Mouse (Mus musculus): ENCODE data around the gene Kcnma1. TPM values are rescaled to one million over a fixed set of nuclear protein-coding genes. Genes with fewer than 3 reads are reported as not detected.

The Kcnma1 gene
- polyA plus RNA-seq, 1 experiment from 2014 or later: 0.62 TPM

GRCm38 (mm10) chr14:23874545-23874944 is 139.7 kb downstream of the Kcnma1 start:
- no peak overlapping the region for H3K27ac ChIP-seq (ENCODE audit: low read length)
- ATAC-seq (no peak), DNase-seq (ENCODE audit: low spot score) (no peak)
- TF ChIP-seq CTCF (IDR thresholded peaks at IDR 0.05): no peak; the same call in 1 of the 2 replicates
- TF ChIP-seq EP300 (IDR thresholded peaks at IDR 0.05): no peak
- no peak overlapping the region for H3K4me2 ChIP-seq (replicated peaks; ENCODE audit: low read depth, low read length)
- H3K9ac ChIP-seq (replicated peaks; ENCODE audit: low read depth): no peak overlapping the region
- no peaks in the 10 kb centered on the region for H3K9me3 ChIP-seq (ENCODE audit: low read length)
- H3K27me3 ChIP-seq (replicated peaks; ENCODE audit: insufficient read depth, low read length): no peaks in the 10 kb centered on the region
- 80% methylated on average over 2 of the region's 2 CpGs for WGBS
- no peaks in the 10 kb centered on the region for H3K4me1 ChIP-seq (ENCODE audit: insufficient read depth, low read depth, low read length)
- no peak overlapping the region for H3K4me3 ChIP-seq (ENCODE audit: low read depth, low read length)
- no peaks in the 10 kb centered on the region for H3K36me3 ChIP-seq (ENCODE audit: insufficient read depth, low read length)

GRCm38 (mm10) chr14:23857034-23857433 is 157.3 kb downstream of the Kcnma1 start:
- Histone ChIP-seq H3K9ac (replicated peaks; ENCODE audit: low read depth) (no peak overlapping the region), H3K27ac (ENCODE audit: low read length) (no peak overlapping the region), H3K27me3 (replicated peaks; ENCODE audit: insufficient read depth, low read length) (no peaks in the 10 kb centered on the region), H3K36me3 (ENCODE audit: insufficient read depth, low read length) (no peaks in the 10 kb centered on the region), H3K4me3 (ENCODE audit: low read depth, low read length) (no peak overlapping the region), H3K9me3 (ENCODE audit: low read length) (no peaks in the 10 kb centered on the region), H3K4me1 (ENCODE audit: insufficient read depth, low read depth, low read length) (no peaks in the 10 kb centered on the region), H3K4me2 (replicated peaks; ENCODE audit: low read depth, low read length) (no peak overlapping the region)
- 69% methylated on average over 4 of the region's 4 CpGs for WGBS
- DNase-seq (ENCODE audit: low spot score) (no peak), ATAC-seq (no peak)
- TF ChIP-seq CTCF (IDR thresholded peaks at IDR 0.05) (no peak), EP300 (IDR thresholded peaks at IDR 0.05) (no peak)

GRCm38 (mm10) chr14:23854946-23855345 is 159.3 kb downstream of the Kcnma1 start:
- TF ChIP-seq CTCF (IDR thresholded peaks at IDR 0.05): no peak
- TF ChIP-seq EP300 (IDR thresholded peaks at IDR 0.05): no peak
- 37% methylated on average over 2 of the region's 2 CpGs for WGBS
- Histone ChIP-seq H3K4me3 (ENCODE audit: low read depth, low read length) (no peak overlapping the region), H3K27me3 (replicated peaks; ENCODE audit: insufficient read depth, low read length) (no peaks in the 10 kb centered on the region), H3K36me3 (ENCODE audit: insufficient read depth, low read length) (no peaks in the 10 kb centered on the region), H3K9me3 (ENCODE audit: low read length) (no peaks in the 10 kb centered on the region), H3K27ac (ENCODE audit: low read length) (no peak overlapping the region), H3K4me1 (ENCODE audit: insufficient read depth, low read depth, low read length) (no peaks in the 10 kb centered on the region), H3K4me2 (replicated peaks; ENCODE audit: low read depth, low read length) (no peak overlapping the region), H3K9ac (replicated peaks; ENCODE audit: low read depth) (no peak overlapping the region)
- DNase-seq (ENCODE audit: low spot score) (peak; percentile 31), ATAC-seq (peak; percentile 40)

DNA sequence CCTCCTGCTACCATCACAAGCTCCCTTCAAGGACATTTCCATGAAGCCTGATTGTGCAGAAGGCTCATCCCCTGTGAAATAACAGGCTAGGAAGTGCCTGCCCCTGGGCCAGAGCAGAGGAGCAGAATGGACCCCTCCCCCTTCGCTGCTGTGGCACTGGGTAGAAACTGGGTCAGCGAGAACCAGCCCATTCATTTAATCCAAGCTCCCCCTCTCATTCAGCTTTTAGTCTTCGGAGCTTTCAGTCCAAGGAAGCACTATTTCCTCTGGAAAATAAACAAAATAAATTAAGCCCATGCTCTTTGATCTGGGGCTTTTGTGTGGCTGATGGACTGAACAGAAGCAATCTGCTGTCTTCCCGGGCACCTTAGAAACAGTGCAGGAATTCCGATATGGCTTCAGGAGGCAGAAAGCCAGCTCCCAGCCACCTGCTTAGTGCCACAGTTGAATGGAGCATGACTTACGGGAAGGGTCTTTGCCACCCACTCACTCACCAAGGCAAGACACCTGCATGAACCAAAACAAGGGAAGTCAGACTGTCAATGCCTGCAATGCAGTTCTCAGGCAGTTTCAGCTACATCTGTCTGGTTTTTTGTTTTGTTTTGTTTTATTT is 165.7 kb downstream of the Kcnma1 start:
- TF ChIP-seq EP300 (IDR thresholded peaks at IDR 0.05) (no peak), CTCF (IDR thresholded peaks at IDR 0.05) (no peak)
- no peak overlapping the region for H3K4me2 ChIP-seq (replicated peaks; ENCODE audit: low read depth, low read length)
- 25% methylated on average over 6 of the region's 6 CpGs for WGBS
- H3K4me3 ChIP-seq (ENCODE audit: low read depth, low read length): no peak overlapping the region
- no peaks in the 10 kb centered on the region for H3K36me3 ChIP-seq (ENCODE audit: insufficient read depth, low read length)
- H3K4me1 ChIP-seq (ENCODE audit: insufficient read depth, low read depth, low read length): no peaks in the 10 kb centered on the region
- DNase-seq (ENCODE audit: low spot score) (no peak), ATAC-seq (no peak)
- no peak overlapping the region for H3K9ac ChIP-seq (replicated peaks; ENCODE audit: low read depth)
- no peak overlapping the region for H3K27ac ChIP-seq (ENCODE audit: low read length)
- H3K27me3 ChIP-seq (replicated peaks; ENCODE audit: insufficient read depth, low read length): no peaks in the 10 kb centered on the region
- H3K9me3 ChIP-seq (ENCODE audit: low read length): no peaks in the 10 kb centered on the region

DNA sequence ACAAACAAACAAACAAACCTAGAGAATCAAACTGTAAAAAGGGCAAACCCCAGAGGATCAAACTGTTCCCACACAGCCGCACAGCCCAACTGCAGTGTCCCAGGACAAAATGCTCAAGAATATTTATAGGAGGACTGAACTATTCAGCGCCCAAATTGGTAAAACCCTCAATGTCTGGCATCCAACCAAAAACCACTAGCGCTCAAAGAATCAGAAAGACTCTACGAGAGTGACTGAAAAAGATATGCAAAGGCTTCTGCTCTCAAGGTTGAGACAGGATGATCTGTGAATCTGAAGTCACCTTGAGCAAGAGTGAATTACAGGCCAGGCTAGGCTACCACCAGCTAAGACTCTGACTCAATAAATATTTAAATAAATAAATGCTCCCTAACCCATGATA is 167.6 kb downstream of the Kcnma1 start:
- H3K27me3 ChIP-seq (replicated peaks; ENCODE audit: insufficient read depth, low read length): no peaks in the 10 kb centered on the region
- no peak overlapping the region for H3K4me2 ChIP-seq (replicated peaks; ENCODE audit: low read depth, low read length)
- H3K9ac ChIP-seq (replicated peaks; ENCODE audit: low read depth): no peak overlapping the region
- no peaks in the 10 kb centered on the region for H3K9me3 ChIP-seq (ENCODE audit: low read length)
- H3K27ac ChIP-seq (ENCODE audit: low read length): no peak overlapping the region
- WGBS: 78% methylated on average over 4 of the region's 4 CpGs
- no peaks in the 10 kb centered on the region for H3K4me1 ChIP-seq (ENCODE audit: insufficient read depth, low read depth, low read length)
- DNase-seq (ENCODE audit: low spot score): no peak
- no peaks in the 10 kb centered on the region for H3K36me3 ChIP-seq (ENCODE audit: insufficient read depth, low read length)
- TF ChIP-seq EP300 (IDR thresholded peaks at IDR 0.05) (no peak), CTCF (IDR thresholded peaks at IDR 0.05) (no peak)
- ATAC-seq: no peak
- H3K4me3 ChIP-seq (ENCODE audit: low read depth, low read length): no peak overlapping the region

DNA sequence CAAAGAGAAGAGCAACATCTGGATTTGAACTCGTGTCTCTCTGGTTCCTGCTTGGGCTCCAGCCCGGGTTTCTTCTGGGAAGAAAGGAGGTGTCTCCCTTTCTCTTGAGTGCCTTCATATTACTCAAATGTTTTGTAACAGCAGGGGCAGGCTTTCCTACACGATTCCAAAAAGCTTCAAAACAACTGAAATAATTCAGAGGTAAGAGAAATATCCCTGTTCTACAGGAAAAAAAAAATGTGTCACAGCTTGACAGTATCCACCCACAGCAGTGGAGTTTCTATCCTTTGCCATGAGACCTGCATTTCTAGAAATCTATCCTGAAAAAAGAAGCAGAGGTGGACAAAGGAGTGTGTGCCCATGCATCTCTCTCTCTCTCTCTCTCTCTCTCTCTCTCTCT is 172.3 kb downstream of the Kcnma1 start:
- no peak for DNase-seq (ENCODE audit: low spot score)
- TF ChIP-seq EP300 (IDR thresholded peaks at IDR 0.05): no peak
- TF ChIP-seq CTCF (IDR thresholded peaks at IDR 0.05): no peak
- Histone ChIP-seq H3K4me2 (replicated peaks; ENCODE audit: low read depth, low read length) (no peak overlapping the region), H3K36me3 (ENCODE audit: insufficient read depth, low read length) (no peaks in the 10 kb centered on the region), H3K27ac (ENCODE audit: low read length) (no peak overlapping the region), H3K4me1 (ENCODE audit: insufficient read depth, low read depth, low read length) (no peaks in the 10 kb centered on the region), H3K9ac (replicated peaks; ENCODE audit: low read depth) (no peak overlapping the region), H3K4me3 (ENCODE audit: low read depth, low read length) (no peak overlapping the region), H3K27me3 (replicated peaks; ENCODE audit: insufficient read depth, low read length) (no peaks in the 10 kb centered on the region), H3K9me3 (ENCODE audit: low read length) (no peaks in the 10 kb centered on the region)
- ATAC-seq: no peak
- WGBS: 75% methylated on average over 3 of the region's 3 CpGs

- TF ChIP-seq EP300 (IDR thresholded peaks at IDR 0.05) (no peak), CTCF (IDR thresholded peaks at IDR 0.05) (no peak)
- no peak overlapping the region for H3K9ac ChIP-seq (replicated peaks; ENCODE audit: low read depth)
- ATAC-seq: no peak
- no peak overlapping the region for H3K4me3 ChIP-seq (ENCODE audit: low read depth, low read length)
- H3K4me2 ChIP-seq (replicated peaks; ENCODE audit: low read depth, low read length): no peak overlapping the region
- no peaks in the 10 kb centered on the region for H3K27me3 ChIP-seq (replicated peaks; ENCODE audit: insufficient read depth, low read length)
- no peaks in the 10 kb centered on the region for H3K9me3 ChIP-seq (ENCODE audit: low read length)
- WGBS: 55% methylated on average over 5 of the region's 5 CpGs
- DNase-seq (ENCODE audit: low spot score): no peak
- H3K36me3 ChIP-seq (ENCODE audit: insufficient read depth, low read length): no peaks in the 10 kb centered on the region
- no peaks in the 10 kb centered on the region for H3K4me1 ChIP-seq (ENCODE audit: insufficient read depth, low read depth, low read length)
- no peak overlapping the region for H3K27ac ChIP-seq (ENCODE audit: low read length)
Measured at GRCm38 (mm10) chr14:23839613-23840012, 174.7 kb downstream of the Kcnma1 start.

Data from lung, postnatal 0 days (tissue).